Mouse (Mus musculus) lung, adult 2 months (tissue): ENCODE data around the gene Ltn1.

Experiments used
- CTCF ChIP-seq: fragments of 200-500 bp; IDR thresholded peaks from 2 replicates; pipeline ENCODE4 v1.5.1; 2011; ENCODE audit warnings: mild to moderate bottlenecking, low read length, control low read depth; ENCODE audit not compliant: insufficient read depth
- POLR2A ChIP-seq: fragments of 200-500 bp; IDR thresholded peaks from 2 replicates; pipeline ENCODE4 v1.6.1; 2011; ENCODE audit warnings: low read depth, mild to moderate bottlenecking, control low read depth, low read length, borderline replicate concordance; ENCODE audit errors: extremely low read depth

- TF ChIP-seq CTCF (no peak), POLR2A (peak; percentile 58; the same call in 1 of the 2 replicates)
Measured at GRCm38 (mm10) chr16:87354075-87354583, 78.3 kb downstream of the Ltn1 start, which contains the start of gene N6amt1.
